Mouse (Mus musculus) bone marrow macrophage, adult 2 months (primary cell): ENCODE measurements at regions not wholly inside any gene's neighbourhood (a gene's known extent, or its start where the extent isn't known, plus 50 kb on each side); places are given as distances from the start of the nearest gene placed in this dataset.
A peak's percentile ranks its signal among the peaks of the same experiment; 100 is the strongest.

Experiments used
- H3K27ac ChIP-seq: 2 replicates; pipeline ENCODE4 v1.5.1; 2012; ENCODE audit warnings: low read depth, low read length; ENCODE audit not compliant: insufficient read depth
- H3K4me1 ChIP-seq: 2 replicates; pipeline ENCODE4 v1.6.1; 2012; ENCODE audit warnings: low read length; ENCODE audit not compliant: control insufficient read depth, insufficient read depth
- H3K4me3 ChIP-seq: 2 replicates; pipeline ENCODE4 v1.5.1; 2012; ENCODE audit warnings: mild to moderate bottlenecking, low read length, moderate library complexity; ENCODE audit not compliant: insufficient read depth
- CTCF ChIP-seq: IDR thresholded peaks from 2 replicates; pipeline ENCODE4 v1.5.1; 2012; ENCODE audit warnings: low read depth, mild to moderate bottlenecking, low read length, moderate library complexity
- POLR2A ChIP-seq: IDR thresholded peaks from 2 replicates; pipeline ENCODE4 v1.6.1; 2012; ENCODE audit warnings: mild to moderate bottlenecking, low read depth, low read length, borderline replicate concordance

DNA sequence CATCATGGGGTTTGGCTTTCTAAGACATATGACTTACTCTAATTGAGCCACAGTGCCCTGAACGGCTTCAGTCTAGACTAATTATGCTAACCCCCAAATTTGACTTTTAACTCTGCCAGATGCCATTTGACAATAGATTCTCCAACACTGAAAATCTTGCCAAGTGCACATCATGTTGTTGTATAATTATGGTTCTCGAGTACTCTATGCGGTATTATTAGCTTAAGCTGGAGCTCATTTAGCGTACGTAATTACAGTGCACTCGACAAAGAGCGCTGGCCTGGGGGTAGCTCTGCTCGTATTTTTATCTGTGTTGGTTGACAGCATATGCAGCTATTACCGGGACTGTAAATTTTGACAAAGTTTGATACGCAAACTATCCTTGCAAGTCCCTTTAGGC lies 70.4 kb upstream of the Zdhhc17 start:
- no peak for TF ChIP-seq POLR2A
- H3K4me1 ChIP-seq: peaks cover 9% of the 10 kb centered on the region

DNA sequence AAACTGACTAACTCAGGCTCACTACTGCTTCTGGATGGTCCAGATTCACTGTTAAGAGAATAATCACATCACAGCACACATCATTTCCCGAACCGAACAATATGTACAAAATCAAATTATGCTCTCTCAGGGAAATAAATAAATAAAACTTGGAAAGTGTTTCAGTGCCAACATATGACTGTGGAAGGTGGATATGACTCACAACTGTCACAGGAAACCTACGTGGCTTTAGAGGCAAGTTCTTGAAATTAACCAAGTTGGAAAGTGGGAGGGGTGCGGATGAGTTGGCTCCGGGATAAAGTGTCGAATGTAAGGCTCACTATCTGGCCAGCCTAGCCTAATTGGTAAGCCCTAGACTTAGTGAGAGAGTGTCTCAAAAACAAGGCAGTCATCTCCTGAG lies 69.1 kb upstream of the Zdhhc17 start:
- H3K4me1 ChIP-seq: peaks cover 20% of the 10 kb centered on the region
- no peak for TF ChIP-seq POLR2A
- no peak for TF ChIP-seq CTCF
- H3K27ac ChIP-seq: no peak overlapping the region
- no peak overlapping the region for H3K4me3 ChIP-seq

More for the DNA sequence above, 70.4 kb upstream of the Zdhhc17 start:
- no peak overlapping the region for H3K27ac ChIP-seq
- H3K4me3 ChIP-seq: no peak overlapping the region

DNA sequence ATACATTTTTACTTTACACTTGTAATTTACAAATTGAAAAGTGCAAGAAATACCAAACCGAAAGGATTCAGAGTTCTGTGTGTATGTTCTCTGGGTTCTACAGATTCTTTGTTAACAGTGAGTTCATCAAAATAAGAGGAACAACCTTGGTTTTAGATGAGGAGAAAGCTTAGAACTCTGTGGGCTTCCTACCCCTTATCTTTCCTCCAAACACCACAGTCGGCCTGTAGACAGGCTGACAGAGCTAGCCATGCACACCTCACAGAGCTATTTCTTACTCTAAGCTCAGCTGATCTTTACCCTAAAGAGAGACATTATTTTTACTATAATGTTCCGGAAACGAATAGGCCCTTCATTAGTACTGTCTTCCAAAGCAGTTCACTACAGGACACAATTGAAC lies 67.7 kb upstream of the Zdhhc17 start:
- TF ChIP-seq POLR2A (no peak), CTCF (no peak)
- Histone ChIP-seq H3K4me1 (peaks cover 26% of the 10 kb centered on the region), H3K4me3 (no peak overlapping the region), H3K27ac (no peak overlapping the region)

DNA sequence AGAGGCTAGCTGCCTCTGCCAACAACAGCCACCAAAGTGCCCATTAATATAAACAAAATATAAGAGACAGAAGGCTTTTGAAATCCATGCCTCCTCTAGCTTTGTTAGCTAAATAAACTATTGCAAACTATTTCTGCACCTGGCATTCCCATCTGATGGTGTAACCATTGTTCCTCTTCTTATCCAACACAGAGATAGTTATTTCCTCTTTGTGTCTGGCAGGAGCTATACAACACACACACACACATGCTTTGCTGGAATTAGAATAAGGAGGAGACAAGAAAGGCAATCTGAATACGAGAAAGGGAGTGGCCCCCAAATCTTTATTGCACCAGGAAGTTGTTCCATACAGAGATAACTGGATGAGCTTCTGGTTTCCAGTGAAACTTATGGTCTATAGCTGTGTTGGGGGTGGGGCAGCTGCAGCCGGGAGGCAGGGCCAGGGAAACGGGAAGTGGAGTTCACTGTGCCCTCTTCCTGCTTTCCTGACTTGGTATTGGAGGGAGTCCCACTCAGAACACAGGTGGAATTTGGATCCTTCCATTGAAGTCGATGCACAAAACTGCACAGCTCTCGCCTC lies 64.0 kb upstream of the Zdhhc17 start:
- no peak overlapping the region for H3K4me3 ChIP-seq
- peaks cover 36% of the 10 kb centered on the region for H3K4me1 ChIP-seq
- H3K27ac ChIP-seq: peak overlapping the region; percentile 74
- no peak for TF ChIP-seq CTCF
- no peak for TF ChIP-seq POLR2A

DNA sequence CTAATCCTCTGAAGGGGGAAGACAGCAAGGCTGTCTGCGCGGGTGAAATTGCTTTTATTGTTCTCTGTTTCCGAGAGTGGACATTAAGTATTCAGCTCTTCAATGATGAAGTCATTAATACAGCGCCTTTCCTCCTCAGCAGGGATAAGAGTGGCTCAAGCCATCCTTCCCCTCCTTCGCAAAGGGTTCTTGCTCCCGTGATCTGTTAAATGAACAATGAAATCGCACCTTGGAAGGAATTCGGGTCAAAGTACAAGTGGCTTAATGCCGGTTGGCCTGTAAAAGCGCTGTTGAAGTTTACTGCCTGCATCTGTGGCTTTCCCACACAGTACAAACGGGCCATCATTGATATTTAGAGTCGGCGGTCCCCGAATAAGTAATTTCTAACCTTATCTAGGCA lies 63.3 kb upstream of the Zdhhc17 start:
- no peak for TF ChIP-seq CTCF
- no peak for TF ChIP-seq POLR2A
- Histone ChIP-seq H3K4me1 (peaks cover 35% of the 10 kb centered on the region), H3K27ac (peak overlapping the region; percentile 41), H3K4me3 (no peak overlapping the region)

DNA sequence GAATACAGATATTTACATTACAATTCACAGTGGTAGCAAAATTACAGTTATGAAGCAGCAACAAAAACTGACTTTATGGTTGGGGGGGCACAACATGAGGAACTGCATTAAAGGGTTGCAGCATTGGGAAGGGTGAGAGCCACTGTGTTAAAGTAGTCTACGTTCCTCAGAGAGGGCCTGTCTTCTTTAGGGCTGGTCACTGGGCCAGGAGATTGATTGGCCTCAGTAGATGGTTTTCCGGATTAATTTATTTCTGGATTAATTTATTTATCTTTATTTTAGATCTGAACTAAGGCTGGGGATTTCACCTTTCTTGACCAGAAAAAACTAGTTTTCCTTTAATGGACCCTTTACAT lies 62.6 kb upstream of the Zdhhc17 start:
- TF ChIP-seq POLR2A: no peak
- TF ChIP-seq CTCF: no peak
- H3K27ac ChIP-seq: no peak overlapping the region
- peaks cover 36% of the 10 kb centered on the region for H3K4me1 ChIP-seq
- no peak overlapping the region for H3K4me3 ChIP-seq

DNA sequence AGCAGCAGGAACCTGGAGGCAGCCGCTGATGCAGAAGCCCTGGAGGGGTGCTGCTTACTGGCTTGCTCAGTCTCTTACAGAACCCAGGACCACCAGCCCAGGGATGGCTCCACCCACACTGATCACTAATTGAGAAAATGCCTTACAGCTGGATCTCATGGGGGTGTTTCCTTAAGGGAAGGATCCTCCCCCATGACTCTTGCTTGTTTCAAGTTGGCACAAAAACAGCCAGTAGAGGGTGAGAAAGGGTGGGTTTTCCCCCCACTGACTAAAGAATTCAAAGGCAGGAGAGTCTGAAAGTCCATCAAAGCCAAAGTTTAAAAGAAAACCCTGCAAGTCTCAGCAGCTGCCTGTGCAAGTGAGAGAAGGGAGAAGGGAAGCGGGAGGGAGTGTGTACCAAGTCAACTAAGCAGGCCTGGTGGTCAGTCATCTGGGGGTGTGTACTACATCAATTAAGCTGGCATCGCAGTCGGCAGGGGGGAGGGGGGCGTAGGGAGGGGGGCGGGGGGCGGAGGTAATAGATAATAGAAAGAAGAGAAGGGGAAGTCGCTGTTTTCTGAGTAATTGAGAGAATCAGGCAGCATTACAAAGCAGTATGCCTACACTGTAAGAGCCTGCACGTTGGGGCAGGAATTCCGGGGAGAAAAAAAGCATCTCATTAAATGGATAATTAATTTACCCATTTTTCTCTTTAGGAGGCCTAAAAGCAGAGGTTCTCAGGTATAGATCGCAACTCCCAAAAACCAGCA lies 62.0 kb upstream of the Zdhhc17 start:
- TF ChIP-seq CTCF (no peak), POLR2A (no peak)
- peaks cover 37% of the 10 kb centered on the region for H3K4me1 ChIP-seq
- no peak overlapping the region for H3K27ac ChIP-seq
- H3K4me3 ChIP-seq: no peak overlapping the region

DNA sequence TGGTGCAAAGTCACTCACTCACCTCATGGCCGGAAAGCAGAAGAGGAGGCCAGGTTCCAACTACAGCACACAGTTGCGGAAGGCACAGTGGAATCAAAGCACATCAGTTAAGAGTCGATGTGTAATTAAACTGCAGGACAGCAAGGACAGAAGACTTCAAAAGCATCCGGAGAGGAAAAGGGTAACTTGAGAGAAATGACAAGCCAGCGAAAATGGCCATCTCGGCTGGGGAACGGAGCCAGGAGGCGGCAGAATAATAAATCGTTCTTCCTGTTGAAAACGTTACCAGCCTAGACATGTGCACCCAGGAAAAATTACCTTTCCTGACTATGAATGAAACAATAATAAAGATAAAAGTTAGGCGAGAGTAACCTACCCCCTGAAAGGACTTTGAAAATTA lies 56.2 kb upstream of the Zdhhc17 start:
- TF ChIP-seq CTCF (no peak), POLR2A (no peak)
- Histone ChIP-seq H3K4me1 (peaks cover 2% of the 10 kb centered on the region), H3K4me3 (no peak overlapping the region), H3K27ac (no peak overlapping the region)

DNA sequence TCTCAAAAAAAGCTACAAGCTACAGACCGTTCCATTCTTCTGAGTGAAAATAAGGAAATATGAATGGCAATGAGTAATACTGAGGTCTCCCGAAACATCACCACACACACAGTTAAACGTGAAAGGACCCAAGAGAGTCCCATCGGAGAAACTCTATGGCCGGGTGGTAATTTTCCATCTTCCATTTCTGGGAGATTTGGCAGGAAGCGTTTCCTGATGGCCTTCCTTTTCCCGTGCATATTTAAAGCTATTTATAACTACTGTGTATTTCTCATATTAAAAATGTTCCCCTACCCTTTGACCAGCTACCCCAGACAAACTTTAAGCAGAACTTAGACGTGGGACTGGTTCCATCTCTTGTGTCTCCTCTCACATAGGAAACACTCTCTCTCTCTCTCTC lies 50.7 kb upstream of the Zdhhc17 start:
- Histone ChIP-seq H3K4me3 (no peak overlapping the region), H3K27ac (no peak overlapping the region), H3K4me1 (no peaks in the 10 kb centered on the region)
- TF ChIP-seq POLR2A (no peak), CTCF (no peak)
